Mouse (Mus musculus) megakaryocyte, adult 5-6 weeks (primary cell): ENCODE results near the gene 4933428M09Rik. TPM values are rescaled to one million over a fixed set of nuclear protein-coding genes. Genes with fewer than 3 reads are reported as not detected.
A peak's percentile ranks its signal among the peaks of the same experiment; 100 is the strongest.
"Not testable (repeated sequence)": the region's sequence is repeated elsewhere in the genome, so short reads cannot be mapped to it uniquely, and the experiment has no call there.

Experiments used
- ATAC-seq: 2 replicates; pipeline ENCODE4 v1.8.0; 2016; ENCODE audit warnings: mild to moderate bottlenecking, inconsistent platforms; ENCODE audit not compliant: poor library complexity, severe bottlenecking
- total RNA-seq, 2 experiments: library from RNA; stranded (forward) in 1 of 2; stranded (reverse) in 1 of 2; fragments of 153-499, 151-499 nt in 1 of 2; fragments of 221-1000, 200-1000 nt in 1 of 2; gene quantifications; 2 replicates each; pipeline versions ENCODE4 v1.2.3 to v1.2.4; 2015 to 2017

Gene 4933428M09Rik
- total RNA-seq (2015) (not detected in 2 replicates), total RNA-seq (2017) (not detected in 2 replicates)

GRCm38 (mm10) chrX:139178928-139179327 lies at the start of gene 4933428M09Rik:
TSS of gene 4933428M09Rik (plus strand) at chrX:139179228.
- no peak for ATAC-seq

GRCm38 (mm10) chrX:139134031-139134430 lies 45.0 kb upstream of the 4933428M09Rik start:
- ATAC-seq = no peak

GRCm38 (mm10) chrX:139191506-139191905 lies 12.5 kb downstream of the 4933428M09Rik start:
- ATAC-seq = not testable (repeated sequence)

- ATAC-seq = no peak
Measured at GRCm38 (mm10) chrX:139194572-139195279, 15.7 kb downstream of the 4933428M09Rik start.

- not testable (repeated sequence) for ATAC-seq
Measured at GRCm38 (mm10) chrX:139209191-139209828, 30.3 kb downstream of the 4933428M09Rik start.

GRCm38 (mm10) chrX:139209829-139210225 lies 30.8 kb downstream of the 4933428M09Rik start, which contains the start of gene Mum1l1:
TSS of gene Mum1l1 (plus strand) at chrX:139210042.
- peak; percentile 49; the same call in 1 of the 2 replicates for ATAC-seq

- ATAC-seq = no peak
Measured at GRCm38 (mm10) chrX:139214765-139215164, 35.7 kb downstream of the 4933428M09Rik start.

GRCm38 (mm10) chrX:139216409-139216808 lies 37.4 kb downstream of the 4933428M09Rik start:
- ATAC-seq = no peak

GRCm38 (mm10) chrX:139216991-139217593 lies 38.1 kb downstream of the 4933428M09Rik start:
- ATAC-seq = no peak

GRCm38 (mm10) chrX:139217776-139218175 lies 38.7 kb downstream of the 4933428M09Rik start:
- no peak for ATAC-seq

GRCm38 (mm10) chrX:139219017-139219416 lies 40.0 kb downstream of the 4933428M09Rik start:
- ATAC-seq = 0 out of 2 replicates have a peak, but pooled peaks have one; percentile 40

- no peak for ATAC-seq
Measured at GRCm38 (mm10) chrX:139220830-139221229, 41.8 kb downstream of the 4933428M09Rik start.

- no peak for ATAC-seq
Measured at GRCm38 (mm10) chrX:139221893-139222292, 42.9 kb downstream of the 4933428M09Rik start.

Other genes with a start within 250 kb of the 4933428M09Rik start
- gene Serpina7, start 94.0 kb upstream of the 4933428M09Rik start, total RNA-seq (2015) = not detected in 2 replicates
- gene Serpina7, start 94.0 kb upstream of the 4933428M09Rik start, total RNA-seq (2017) = not detected in 2 replicates
- not detected in 2 replicates for gene 4930513O06Rik, start 93.0 kb upstream of the 4933428M09Rik start, total RNA-seq (2015)
- not detected in 2 replicates for gene 4930513O06Rik, start 93.0 kb upstream of the 4933428M09Rik start, total RNA-seq (2017)
- not detected in 2 replicates for gene Mum1l1, start 30.8 kb downstream of the 4933428M09Rik start, total RNA-seq (2015)
- not detected in 2 replicates for gene Mum1l1, start 30.8 kb downstream of the 4933428M09Rik start, total RNA-seq (2017)
- not detected in 2 replicates for gene Trap1a, start 154.5 kb downstream of the 4933428M09Rik start, total RNA-seq (2015)
- gene Trap1a, start 154.5 kb downstream of the 4933428M09Rik start, total RNA-seq (2017) = not detected in 2 replicates